Mouse (Mus musculus): ENCODE data around the gene Ubald1. TPM values are rescaled to one million over a fixed set of nuclear protein-coding genes. Genes with fewer than 3 reads are reported as not detected.

Ubald1 gene
- polyA plus RNA-seq, 1 experiment from 2014 or later: 31.5 TPM

GRCm38 (mm10) chr16:4881400-4882351, 1.6 kb upstream of the Ubald1 start:
- H3K27me3 ChIP-seq: no peaks in the 10 kb centered on the region
- H3K27ac ChIP-seq: peak overlapping the region; percentile 99; the same call in 1 of the 2 replicates
- H3K9ac ChIP-seq (replicated peaks): peak overlapping the region; percentile 84
- H3K9me3 ChIP-seq: no peaks in the 10 kb centered on the region
- H3K36me3 ChIP-seq: peaks cover 3% of the 10 kb centered on the region; the same call in 1 of the 2 replicates
- H3K4me1 ChIP-seq (replicated peaks): peaks cover 27% of the 10 kb centered on the region
- peak overlapping the region; percentile 90 for H3K4me3 ChIP-seq (replicated peaks)
- ATAC-seq (ENCODE audit: insufficient number of reproducible peaks, insufficient read depth, low FRiP score, low TSS enrichment, low read depth): no peak
- peak overlapping the region; percentile 88 for H3K4me2 ChIP-seq
- 80% methylated on average over 10 of the region's 10 CpGs for WGBS

- H3K9ac ChIP-seq (replicated peaks): peak overlapping the region; percentile 86
- H3K4me3 ChIP-seq (replicated peaks): peak overlapping the region; percentile 90
- peaks cover 25% of the 10 kb centered on the region for H3K4me1 ChIP-seq (replicated peaks)
- peak; percentile 56 for ATAC-seq (ENCODE audit: insufficient number of reproducible peaks, insufficient read depth, low FRiP score, low TSS enrichment, low read depth)
- 0% methylated on average over 40 of the region's 40 CpGs for WGBS
- H3K27me3 ChIP-seq: no peaks in the 10 kb centered on the region
- peaks cover 23% of the 10 kb centered on the region for H3K36me3 ChIP-seq
- H3K4me2 ChIP-seq: peak overlapping the region; percentile 88
- peak overlapping the region; percentile 99 for H3K27ac ChIP-seq
- no peaks in the 10 kb centered on the region for H3K9me3 ChIP-seq
These were observed 399 bp downstream of the Ubald1 start for GRCm38 (mm10) chr16:4879708-4880124.

GRCm38 (mm10) chr16:4879101-4879707, 911 bp downstream of the Ubald1 start:
- no peak for ATAC-seq (ENCODE audit: insufficient number of reproducible peaks, insufficient read depth, low FRiP score, low TSS enrichment, low read depth)
- peak overlapping the region; percentile 99 for H3K27ac ChIP-seq

GRCm38 (mm10) chr16:4878192-4878885, 1.8 kb downstream of the Ubald1 start:
- Histone ChIP-seq H3K27ac (peak overlapping the region; percentile 99), H3K9me3 (no peaks in the 10 kb centered on the region), H3K4me2 (peak overlapping the region; percentile 88), H3K4me3 (replicated peaks) (peak overlapping the region; percentile 90), H3K27me3 (no peaks in the 10 kb centered on the region), H3K4me1 (replicated peaks) (peaks cover 25% of the 10 kb centered on the region), H3K36me3 (peaks cover 36% of the 10 kb centered on the region), H3K9ac (replicated peaks) (peak overlapping the region; percentile 86)
- 29% methylated on average over 5 of the region's 5 CpGs for WGBS
- no peak for ATAC-seq (ENCODE audit: insufficient number of reproducible peaks, insufficient read depth, low FRiP score, low TSS enrichment, low read depth)

More at GRCm38 (mm10) chr16:4879101-4879707, 911 bp downstream of the Ubald1 start:
- H3K9ac ChIP-seq (replicated peaks): peak overlapping the region; percentile 86
- H3K36me3 ChIP-seq: peaks cover 28% of the 10 kb centered on the region
- H3K4me1 ChIP-seq (replicated peaks): peaks cover 25% of the 10 kb centered on the region
- H3K4me2 ChIP-seq: peak overlapping the region; percentile 88
- no peaks in the 10 kb centered on the region for H3K9me3 ChIP-seq
- H3K27me3 ChIP-seq: no peaks in the 10 kb centered on the region
- peak overlapping the region; percentile 90 for H3K4me3 ChIP-seq (replicated peaks)
- WGBS: under 1% methylated on average over 42 of the region's 54 CpGs

GRCm38 (mm10) chr16:4877701-4878100, 2.4 kb downstream of the Ubald1 start:
- ATAC-seq (ENCODE audit: insufficient number of reproducible peaks, insufficient read depth, low FRiP score, low TSS enrichment, low read depth): no peak
- Histone ChIP-seq H3K4me1 (replicated peaks) (peaks cover 25% of the 10 kb centered on the region), H3K9ac (replicated peaks) (peak overlapping the region; percentile 86), H3K9me3 (no peaks in the 10 kb centered on the region), H3K4me3 (replicated peaks) (peak overlapping the region; percentile 90), H3K4me2 (peak overlapping the region; percentile 88), H3K27ac (peak overlapping the region; percentile 99; the same call in 1 of the 2 replicates), H3K27me3 (no peaks in the 10 kb centered on the region), H3K36me3 (peaks cover 41% of the 10 kb centered on the region)
- 82% methylated on average over 3 of the region's 3 CpGs for WGBS

- 87% methylated on average over 4 of the region's 4 CpGs for WGBS
- no peak for ATAC-seq (ENCODE audit: insufficient number of reproducible peaks, insufficient read depth, low FRiP score, low TSS enrichment, low read depth)
- Histone ChIP-seq H3K9ac (replicated peaks) (no peak overlapping the region), H3K27me3 (no peaks in the 10 kb centered on the region), H3K4me1 (replicated peaks) (peaks cover 25% of the 10 kb centered on the region), H3K4me3 (replicated peaks) (no peak overlapping the region), H3K27ac (0 out of 2 replicates have a peak overlapping the region, but pooled peaks have one; percentile 17), H3K9me3 (no peaks in the 10 kb centered on the region), H3K4me2 (peak overlapping the region; percentile 88; the same call in 1 of the 2 replicates), H3K36me3 (peaks cover 41% of the 10 kb centered on the region)
These were observed 2.9 kb downstream of the Ubald1 start for GRCm38 (mm10) chr16:4877195-4877594.

GRCm38 (mm10) chr16:4876033-4876680, 4.0 kb downstream of the Ubald1 start:
- peaks cover 41% of the 10 kb centered on the region for H3K36me3 ChIP-seq
- 0 out of 2 replicates have a peak overlapping the region, but pooled peaks have one; percentile 4 for H3K9ac ChIP-seq (replicated peaks)
- H3K4me3 ChIP-seq (replicated peaks): no peak overlapping the region
- H3K4me2 ChIP-seq: no peak overlapping the region
- no peaks in the 10 kb centered on the region for H3K27me3 ChIP-seq
- H3K9me3 ChIP-seq: no peaks in the 10 kb centered on the region
- 83% methylated on average over 8 of the region's 8 CpGs for WGBS
- no peak for ATAC-seq (ENCODE audit: insufficient number of reproducible peaks, insufficient read depth, low FRiP score, low TSS enrichment, low read depth)
- H3K4me1 ChIP-seq (replicated peaks): peaks cover 15% of the 10 kb centered on the region
- H3K27ac ChIP-seq: no peak overlapping the region

- Histone ChIP-seq H3K4me2 (no peak overlapping the region), H3K4me1 (replicated peaks) (peaks cover 15% of the 10 kb centered on the region), H3K4me3 (replicated peaks) (no peak overlapping the region), H3K9ac (replicated peaks) (0 out of 2 replicates have a peak overlapping the region, but pooled peaks have one; percentile 4), H3K27me3 (no peaks in the 10 kb centered on the region), H3K9me3 (no peaks in the 10 kb centered on the region), H3K27ac (no peak overlapping the region), H3K36me3 (peaks cover 45% of the 10 kb centered on the region)
- ATAC-seq (ENCODE audit: insufficient number of reproducible peaks, insufficient read depth, low FRiP score, low TSS enrichment, low read depth): no peak
- 91% methylated on average over 23 of the region's 23 CpGs for WGBS
These were observed 4.7 kb downstream of the Ubald1 start for GRCm38 (mm10) chr16:4875198-4876032.

GRCm38 (mm10) chr16:4871926-4872325, 8.2 kb downstream of the Ubald1 start:
- Histone ChIP-seq H3K36me3 (peaks cover 61% of the 10 kb centered on the region), H3K27me3 (no peaks in the 10 kb centered on the region)
- WGBS: 78% methylated on average over 2 of the region's 2 CpGs

GRCm38 (mm10) chr16:4870490-4870889, 9.6 kb downstream of the Ubald1 start:
- no peak for ATAC-seq (ENCODE audit: insufficient number of reproducible peaks, insufficient read depth, low FRiP score, low TSS enrichment, low read depth)
- no peak overlapping the region for H3K27ac ChIP-seq
- 89% methylated on average over 5 of the region's 5 CpGs for WGBS
- H3K4me3 ChIP-seq (replicated peaks): no peak overlapping the region
- no peak overlapping the region for H3K9ac ChIP-seq (replicated peaks)
- H3K4me1 ChIP-seq (replicated peaks): peaks cover 8% of the 10 kb centered on the region
- no peaks in the 10 kb centered on the region for H3K27me3 ChIP-seq
- no peaks in the 10 kb centered on the region for H3K9me3 ChIP-seq
- peaks cover 47% of the 10 kb centered on the region for H3K36me3 ChIP-seq
- no peak overlapping the region for H3K4me2 ChIP-seq

More at GRCm38 (mm10) chr16:4871926-4872325, 8.2 kb downstream of the Ubald1 start:
- no peak overlapping the region for H3K9ac ChIP-seq (replicated peaks)
- H3K4me2 ChIP-seq: no peak overlapping the region
- no peak overlapping the region for H3K4me3 ChIP-seq (replicated peaks)
- H3K9me3 ChIP-seq: no peaks in the 10 kb centered on the region
- ATAC-seq (ENCODE audit: insufficient number of reproducible peaks, insufficient read depth, low FRiP score, low TSS enrichment, low read depth): no peak
- H3K4me1 ChIP-seq (replicated peaks): no peaks in the 10 kb centered on the region; the same call in 1 of the 2 replicates
- H3K27ac ChIP-seq: no peak overlapping the region

All from limb, embryonic 12.5 days (tissue).